Mouse (Mus musculus) forebrain, postnatal 0 days (tissue): ENCODE measurements at regions not wholly inside any gene's neighbourhood (a gene's known extent, or its start where the extent isn't known, plus 50 kb on each side); places are given as distances from the start of the nearest gene placed in this dataset.

Experiments
- ATAC-seq: fragments of 200-750 bp; cut with Nextera tagmentation; 2 replicates; pipeline ENCODE4 v1.8.0; 2017; ENCODE audit warnings: mild to moderate bottlenecking, moderate library complexity
- DNase-seq: peaks from one replicate; pipeline ENCODE4 v3.0.0-alpha.2; 2015
- H3K27ac ChIP-seq: fragments of 300-500 bp; sonication (generic); 2 replicates; pipeline ENCODE4 v1.5.1; 2014; ENCODE audit warnings: low read depth, mild to moderate bottlenecking, antibody characterized with exemption, low read length, moderate library complexity, mixed read lengths
- H3K27me3 ChIP-seq: fragments of 300-500 bp; sonication (generic); 2 replicates; pipeline ENCODE4 v1.6.1; 2014; ENCODE audit warnings: mild to moderate bottlenecking, low read length, mixed read lengths; ENCODE audit not compliant: insufficient read depth
- H3K36me3 ChIP-seq: fragments of 300-500 bp; sonication (generic); 2 replicates; pipeline ENCODE4 v1.6.1; 2014; ENCODE audit warnings: mild to moderate bottlenecking, moderate library complexity; ENCODE audit not compliant: insufficient read depth
- H3K4me1 ChIP-seq: fragments of 300-500 bp; sonication (generic); 2 replicates; pipeline ENCODE4 v1.6.1; 2014; ENCODE audit warnings: antibody characterized with exemption; ENCODE audit not compliant: insufficient read depth
- H3K4me2 ChIP-seq: fragments of 300-500 bp; sonication (generic); 2 replicates; pipeline ENCODE4 v1.6.1; 2014; ENCODE audit warnings: low read depth, mild to moderate bottlenecking, moderate library complexity
- H3K4me3 ChIP-seq: fragments of 300-500 bp; sonication (generic); 2 replicates; pipeline ENCODE4 v1.5.1; 2014; ENCODE audit warnings: low read depth, low read length, mixed read lengths
- H3K9ac ChIP-seq: fragments of 300-500 bp; sonication (generic); 2 replicates; pipeline ENCODE4 v1.6.1; 2014; ENCODE audit warnings: mild to moderate bottlenecking
- H3K9me3 ChIP-seq: fragments of 300-500 bp; sonication (generic); 2 replicates; pipeline ENCODE4 v1.6.1; 2016; ENCODE audit warnings: low read length
- CTCF ChIP-seq: sonication (generic); IDR thresholded peaks from 2 replicates; pipeline ENCODE4 v1.5.1; 2016; ENCODE audit warnings: antibody characterized with exemption, control low read depth, low read depth
- WGBS: fragments of 180-500 bp; shearing (Covaris S2); extraction: QIAGEN DNeasy Blood & Tissue Kit; methylation state at CpG from one replicate; pipeline ENCODE4 v1.1.7; 2014; 5-methylcytosine and 5-hydroxymethylcytosine counted together

- H3K4me3 ChIP-seq = no peak overlapping the region
- no peaks in the 10 kb centered on the region for H3K9me3 ChIP-seq
- H3K4me2 ChIP-seq = 0 out of 2 replicates have a peak overlapping the region, but pooled peaks have one; percentile 5
- no peak for TF ChIP-seq CTCF
- DNase-seq = peak; percentile 16
- no peak overlapping the region for H3K27ac ChIP-seq
- no peaks in the 10 kb centered on the region for H3K27me3 ChIP-seq
- ATAC-seq = no peak
- WGBS = 35% methylated on average over 10 of the region's 10 CpGs
- no peak overlapping the region for H3K9ac ChIP-seq
- no peaks in the 10 kb centered on the region for H3K36me3 ChIP-seq
- H3K4me1 ChIP-seq = no peaks in the 10 kb centered on the region; the same call in 1 of the 2 replicates
These were observed 223.6 kb upstream of the Pou3f3 start for GRCm38 (mm10) chr1:42471846-42472494.

GRCm38 (mm10) chr1:42472495-42473230 lies 222.9 kb upstream of the Pou3f3 start:
- no peak overlapping the region for H3K27ac ChIP-seq
- no peaks in the 10 kb centered on the region for H3K36me3 ChIP-seq
- WGBS = 38% methylated on average over 13 of the region's 13 CpGs
- H3K27me3 ChIP-seq = no peaks in the 10 kb centered on the region
- H3K4me3 ChIP-seq = no peak overlapping the region
- no peak for TF ChIP-seq CTCF
- no peaks in the 10 kb centered on the region for H3K9me3 ChIP-seq
- ATAC-seq (no peak), DNase-seq (peak; percentile 22)
- no peak overlapping the region for H3K9ac ChIP-seq
- no peaks in the 10 kb centered on the region; the same call in 1 of the 2 replicates for H3K4me1 ChIP-seq
- 0 out of 2 replicates have a peak overlapping the region, but pooled peaks have one; percentile 5 for H3K4me2 ChIP-seq

- WGBS = 35% methylated on average over 8 of the region's 8 CpGs
- DNase-seq = peak; percentile 29
These were observed 221.4 kb upstream of the Pou3f3 start for GRCm38 (mm10) chr1:42474197-42474596.

GRCm38 (mm10) chr1:42474831-42475230 lies 220.7 kb upstream of the Pou3f3 start:
- H3K4me2 ChIP-seq = no peak overlapping the region
- no peak for ATAC-seq
- no peak for TF ChIP-seq CTCF
- H3K36me3 ChIP-seq = no peaks in the 10 kb centered on the region
- no peak for DNase-seq
- H3K9ac ChIP-seq = no peak overlapping the region
- no peak overlapping the region for H3K4me3 ChIP-seq
- no peaks in the 10 kb centered on the region for H3K27me3 ChIP-seq
- no peaks in the 10 kb centered on the region for H3K9me3 ChIP-seq
- no peak overlapping the region for H3K27ac ChIP-seq
- no peaks in the 10 kb centered on the region; the same call in 1 of the 2 replicates for H3K4me1 ChIP-seq
- WGBS = 94% methylated on average over 1 of the region's 1 CpGs

More at GRCm38 (mm10) chr1:42474197-42474596, 221.4 kb upstream of the Pou3f3 start:
- H3K9me3 ChIP-seq = no peaks in the 10 kb centered on the region
- H3K36me3 ChIP-seq = no peaks in the 10 kb centered on the region
- no peak overlapping the region for H3K4me2 ChIP-seq
- no peak overlapping the region for H3K4me3 ChIP-seq
- H3K4me1 ChIP-seq = no peaks in the 10 kb centered on the region; the same call in 1 of the 2 replicates
- no peak overlapping the region for H3K9ac ChIP-seq
- peak; percentile 53; the same call in 1 of the 2 replicates for ATAC-seq
- H3K27ac ChIP-seq = no peak overlapping the region
- no peak for TF ChIP-seq CTCF
- no peaks in the 10 kb centered on the region for H3K27me3 ChIP-seq

GRCm38 (mm10) chr1:42475629-42476028 lies 219.9 kb upstream of the Pou3f3 start:
- no peaks in the 10 kb centered on the region for H3K9me3 ChIP-seq
- H3K4me3 ChIP-seq = no peak overlapping the region
- H3K36me3 ChIP-seq = no peaks in the 10 kb centered on the region
- no peak overlapping the region for H3K27ac ChIP-seq
- no peaks in the 10 kb centered on the region; the same call in 1 of the 2 replicates for H3K4me1 ChIP-seq
- H3K4me2 ChIP-seq = no peak overlapping the region
- DNase-seq (no peak), ATAC-seq (no peak)
- no peak for TF ChIP-seq CTCF
- WGBS = 72% methylated on average over 2 of the region's 2 CpGs
- no peaks in the 10 kb centered on the region for H3K27me3 ChIP-seq
- no peak overlapping the region for H3K9ac ChIP-seq

- 73% methylated on average over 8 of the region's 8 CpGs for WGBS
These were observed 215.1 kb upstream of the Pou3f3 start for GRCm38 (mm10) chr1:42480348-42480920.

GRCm38 (mm10) chr1:42489563-42489962 lies 206.0 kb upstream of the Pou3f3 start:
- DNase-seq = no peak
- no peak overlapping the region for H3K27ac ChIP-seq

More at GRCm38 (mm10) chr1:42480348-42480920, 215.1 kb upstream of the Pou3f3 start:
- H3K4me1 ChIP-seq = no peaks in the 10 kb centered on the region
- no peak for DNase-seq
- H3K27me3 ChIP-seq = no peaks in the 10 kb centered on the region
- TF ChIP-seq CTCF = no peak
- ATAC-seq = no peak
- H3K36me3 ChIP-seq = no peaks in the 10 kb centered on the region
- no peak overlapping the region for H3K27ac ChIP-seq
- H3K9me3 ChIP-seq = no peaks in the 10 kb centered on the region
- no peak overlapping the region for H3K9ac ChIP-seq
- H3K4me2 ChIP-seq = no peak overlapping the region
- no peak overlapping the region for H3K4me3 ChIP-seq

More at GRCm38 (mm10) chr1:42489563-42489962, 206.0 kb upstream of the Pou3f3 start:
- H3K9me3 ChIP-seq = no peaks in the 10 kb centered on the region
- no peak for TF ChIP-seq CTCF
- peaks cover 7% of the 10 kb centered on the region; the same call in 1 of the 2 replicates for H3K4me1 ChIP-seq
- no peaks in the 10 kb centered on the region for H3K36me3 ChIP-seq
- no peak overlapping the region for H3K9ac ChIP-seq
- 42% methylated on average over 5 of the region's 5 CpGs for WGBS
- H3K27me3 ChIP-seq = no peaks in the 10 kb centered on the region
- no peak overlapping the region for H3K4me2 ChIP-seq
- no peak overlapping the region for H3K4me3 ChIP-seq
- no peak for ATAC-seq
